Mouse (Mus musculus) heart, adult 2 months (tissue): Measurements from ENCODE around the gene Nlk.

Experiments used
- CTCF ChIP-seq: fragments of 200-600 bp; IDR thresholded peaks from 2 replicates; pipeline ENCODE4 v1.8.1; 2022; ENCODE audit warnings: antibody characterized with exemption, mild to moderate bottlenecking, moderate library complexity
- EP300 ChIP-seq: fragments of 200-500 bp; IDR thresholded peaks from 2 replicates; pipeline ENCODE4 v1.6.1; 2011; ENCODE audit warnings: low read depth, low read length, control low read depth; ENCODE audit not compliant: insufficient read depth
- POLR2A ChIP-seq: fragments of 200-500 bp; IDR thresholded peaks from 2 replicates; pipeline ENCODE4 v1.6.1; 2011; ENCODE audit warnings: mild to moderate bottlenecking, low read depth, low read length, control low read depth; ENCODE audit not compliant: insufficient read depth

DNA sequence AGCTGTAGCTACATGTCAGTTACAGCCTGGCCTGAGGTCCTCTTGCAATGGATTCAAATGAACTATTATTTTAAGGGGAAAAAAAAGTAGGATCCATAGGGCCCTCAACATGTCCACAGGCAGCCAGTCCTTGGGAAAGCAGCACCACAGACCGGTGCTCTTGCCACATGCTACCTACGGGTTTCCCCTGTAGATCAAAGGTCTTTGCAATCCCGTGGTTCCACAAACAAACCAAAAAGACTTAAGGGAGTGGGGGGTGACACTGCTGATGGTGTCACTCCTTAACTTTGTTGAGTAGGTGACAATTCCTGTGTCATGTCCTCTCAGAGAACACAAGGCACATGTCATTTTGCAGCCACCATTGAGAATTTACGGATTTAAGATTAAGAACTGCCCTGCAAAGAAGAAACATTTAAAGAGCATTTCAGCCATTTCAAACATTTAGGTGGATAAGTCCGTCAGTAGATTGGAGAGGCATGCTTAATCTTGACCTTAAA is 147.6 kb downstream of the Nlk start:
- no peak for TF ChIP-seq EP300
- TF ChIP-seq CTCF, result no peak
- no peak for TF ChIP-seq POLR2A
